Mouse (Mus musculus) cerebellum, adult 11 months (tissue): ENCODE measurements around the gene Slc19a1.

Experiments
- DNase-seq: peaks from one replicate; pipeline ENCODE4 v3.0.0; 2022

The Slc19a1 gene

GRCm38 (mm10) chr10:77033323-77034025 is 1.4 kb downstream of the Slc19a1 start:
- DNase-seq = peak; percentile 50

DNA sequence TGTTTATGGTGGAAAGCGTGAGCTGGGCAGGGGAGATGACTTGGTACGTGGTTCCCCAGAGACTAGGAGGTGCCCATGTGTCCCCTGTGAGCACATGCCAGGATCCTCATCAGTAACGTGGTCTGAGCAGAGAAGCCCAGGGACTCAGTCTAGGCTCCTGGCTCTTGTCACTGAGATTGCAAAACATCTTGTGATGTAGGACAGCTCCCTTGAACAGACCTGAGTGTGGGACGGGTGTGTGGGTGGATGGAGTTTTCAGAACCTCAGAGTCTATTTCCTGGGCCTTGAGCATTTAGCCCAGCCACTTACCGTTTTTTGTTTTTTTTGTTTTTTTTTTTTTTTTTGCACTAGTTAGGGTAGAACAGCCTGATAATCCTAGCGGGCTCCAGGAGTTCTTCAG is 3.4 kb downstream of the Slc19a1 start:
- DNase-seq = no peak

GRCm38 (mm10) chr10:77038579-77039174 is 6.6 kb downstream of the Slc19a1 start:
- DNase-seq = no peak

DNA sequence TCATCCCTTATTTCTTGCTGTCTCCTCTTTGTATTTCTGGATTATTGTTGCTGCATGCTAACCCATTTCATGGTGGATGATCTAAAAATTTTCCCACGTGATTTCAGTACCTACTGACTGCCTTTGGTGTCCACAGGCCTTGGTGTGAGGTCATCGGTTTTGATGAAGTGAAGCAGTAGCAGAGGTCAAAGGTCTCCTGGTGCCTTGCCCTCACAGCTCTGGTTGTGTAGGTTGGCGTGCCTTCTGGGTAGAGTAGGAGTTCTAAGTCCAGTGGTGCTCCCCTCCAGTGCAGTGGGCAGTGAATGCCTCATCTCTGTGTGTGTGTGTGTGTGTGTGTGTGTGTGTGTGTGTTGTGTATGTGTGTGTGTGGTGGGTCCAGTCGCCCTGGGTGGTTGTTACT is 16.2 kb downstream of the Slc19a1 start:
- DNase-seq = no peak

- DNase-seq = no peak
Observed at GRCm38 (mm10) chr10:77048606-77049005, 16.6 kb downstream of the Slc19a1 start.

DNA sequence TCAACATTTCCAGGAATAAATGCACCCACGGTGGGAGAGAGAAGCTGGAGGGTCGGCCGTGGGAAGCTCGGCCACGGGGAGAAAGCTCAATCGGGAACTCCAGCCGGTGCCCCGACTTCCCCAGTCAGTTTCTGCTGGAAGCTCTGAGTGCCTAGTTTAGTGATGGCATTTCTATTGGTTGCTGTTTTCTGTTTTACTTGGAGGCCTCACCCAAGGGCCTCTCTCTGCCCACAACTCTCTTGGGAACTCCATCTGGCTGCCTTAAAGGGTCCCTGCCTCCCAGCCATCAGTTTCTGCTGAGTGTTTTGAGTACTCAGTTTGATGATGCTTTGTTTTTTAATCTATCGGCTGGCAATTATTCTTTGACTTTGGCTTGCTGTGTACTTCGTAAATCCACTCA is 24.7 kb downstream of the Slc19a1 start:
- DNase-seq = no peak

- no peak for DNase-seq
Observed at GRCm38 (mm10) chr10:77061426-77061825, 29.4 kb downstream of the Slc19a1 start.

DNA sequence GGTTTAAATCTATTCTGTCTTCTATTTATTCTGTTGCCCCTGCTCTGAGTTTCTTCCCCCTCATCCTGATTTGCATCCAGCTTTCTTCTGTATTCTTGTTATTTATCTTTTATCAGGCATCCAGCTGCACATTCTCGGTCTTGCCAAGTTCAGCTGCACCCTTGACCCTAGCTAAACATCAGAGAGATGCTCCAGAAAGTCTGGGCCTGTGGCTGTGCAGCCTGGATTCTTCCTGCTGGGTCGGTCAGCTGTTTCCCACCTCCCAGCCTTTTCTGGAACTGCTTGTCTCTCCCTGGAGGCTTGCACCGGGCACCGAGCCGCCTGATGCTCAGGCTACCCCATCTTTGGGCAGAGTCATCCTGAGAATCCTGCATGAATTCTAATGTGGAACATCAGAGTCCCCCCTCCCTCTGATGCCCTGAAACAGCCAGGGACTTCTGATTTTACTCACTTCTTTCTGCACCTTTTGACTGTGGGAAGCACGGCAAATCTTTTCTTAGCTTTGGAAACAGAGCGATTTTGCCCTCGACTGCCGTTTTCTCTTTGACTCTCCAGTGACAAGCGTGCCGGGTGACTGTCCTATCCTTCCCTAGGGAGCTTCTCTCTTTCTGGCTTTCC is 30.5 kb downstream of the Slc19a1 start:
- DNase-seq = no peak

- no peak for DNase-seq
Observed at GRCm38 (mm10) chr10:77064239-77064638, 32.2 kb downstream of the Slc19a1 start.

GRCm38 (mm10) chr10:77064659-77065058 is 32.6 kb downstream of the Slc19a1 start:
- no peak for DNase-seq

DNA sequence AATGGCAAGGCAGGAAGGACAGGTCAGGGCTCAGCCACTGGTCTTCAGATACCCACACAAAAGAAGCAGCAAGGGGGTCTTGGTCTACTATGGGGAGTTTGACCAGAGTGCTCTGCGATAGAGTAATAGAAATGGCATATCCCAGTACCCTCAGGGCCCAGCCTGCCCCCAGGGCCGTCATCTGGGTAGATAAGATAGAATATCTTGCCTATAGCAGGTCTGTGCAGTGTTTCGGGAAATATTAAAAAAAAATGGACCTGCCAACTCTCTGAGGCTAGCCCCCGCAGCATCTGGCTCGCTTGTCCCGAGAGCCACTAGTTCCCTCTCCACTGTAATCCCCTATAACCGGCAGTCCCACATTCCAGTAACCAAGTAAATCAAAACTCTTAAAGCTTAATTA is 36.4 kb downstream of the Slc19a1 start:
- DNase-seq = no peak

DNA sequence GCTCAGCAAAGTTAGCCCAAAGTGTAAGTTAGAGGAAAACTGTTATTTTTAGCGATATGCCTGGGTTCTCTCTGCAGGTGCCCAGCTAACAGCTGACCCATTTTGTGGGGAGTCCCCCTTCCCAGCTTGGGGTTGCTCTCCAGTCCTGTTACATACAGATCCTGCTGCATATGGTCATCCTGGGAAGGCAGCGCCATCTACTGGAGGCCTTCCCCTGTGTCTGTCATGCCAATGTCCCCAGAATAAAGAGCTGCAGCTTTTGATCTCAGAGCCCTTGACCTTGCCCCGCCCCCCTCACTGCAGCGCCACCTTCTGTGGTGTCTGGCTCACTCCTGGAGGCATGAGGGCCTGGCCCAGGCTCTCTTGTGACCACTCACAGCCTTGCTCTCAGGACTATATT is 38.0 kb downstream of the Slc19a1 start:
- DNase-seq = peak; percentile 66

- DNase-seq = peak; percentile 43
Observed at GRCm38 (mm10) chr10:77074276-77074974, 42.4 kb downstream of the Slc19a1 start.

GRCm38 (mm10) chr10:77078456-77078855 is 46.4 kb downstream of the Slc19a1 start:
- no peak for DNase-seq

GRCm38 (mm10) chr10:77078961-77079360 is 46.9 kb downstream of the Slc19a1 start:
- no peak for DNase-seq

DNA sequence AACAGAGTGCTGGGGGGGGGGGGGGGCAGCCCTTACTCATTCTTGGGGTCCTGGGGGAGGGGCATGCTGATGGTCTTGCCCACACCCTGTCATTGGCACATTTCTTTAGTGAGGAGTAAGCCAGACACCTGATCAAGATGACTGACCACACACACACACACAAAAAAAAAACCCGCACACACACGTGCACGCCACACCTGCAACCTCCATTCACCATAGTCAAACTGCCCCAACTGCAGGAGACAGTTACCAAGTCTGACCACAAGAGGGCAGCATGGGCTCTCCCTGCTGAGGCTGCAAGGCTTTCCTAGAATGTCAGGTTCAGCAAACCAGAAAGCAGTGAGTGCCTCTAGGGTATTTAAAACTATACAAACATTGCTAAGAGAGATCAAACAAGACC is 50.4 kb downstream of the Slc19a1 start:
- DNase-seq = peak; percentile 70

- DNase-seq = no peak
Observed at GRCm38 (mm10) chr10:77082921-77083320, 50.9 kb downstream of the Slc19a1 start.

DNA sequence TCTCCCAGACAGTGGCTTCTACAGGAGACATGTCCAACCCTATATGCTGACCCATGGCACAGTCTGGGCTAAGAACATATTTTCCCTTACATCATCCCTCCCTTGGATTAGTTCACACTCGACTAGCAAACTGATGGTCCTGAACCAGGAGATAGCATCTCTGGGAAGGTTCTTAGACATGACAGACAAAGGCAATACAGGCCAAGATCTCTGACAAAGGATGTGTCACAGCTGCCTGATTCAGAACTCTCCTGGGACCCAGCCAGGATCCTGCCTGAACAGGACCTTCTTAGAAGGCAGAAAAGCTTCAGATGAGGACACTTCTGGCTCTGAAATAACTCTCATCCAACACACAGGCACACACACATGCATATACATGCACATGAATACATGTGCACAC is 52.5 kb downstream of the Slc19a1 start:
- no peak for DNase-seq

- no peak for DNase-seq
Observed at GRCm38 (mm10) chr10:77089336-77089735, 57.3 kb downstream of the Slc19a1 start.

GRCm38 (mm10) chr10:77090063-77090462 is 58.0 kb downstream of the Slc19a1 start:
- no peak for DNase-seq

- no peak for DNase-seq
Observed at GRCm38 (mm10) chr10:77091538-77092097, 59.6 kb downstream of the Slc19a1 start.

- DNase-seq = no peak
Observed at GRCm38 (mm10) chr10:77093817-77094216, 61.8 kb downstream of the Slc19a1 start.

- DNase-seq = no peak
Observed at GRCm38 (mm10) chr10:77095666-77096065, 63.6 kb downstream of the Slc19a1 start.
